Comparison of ENCODE assay signal across 9 mouse cellular contexts in genomic region chr9:32503995-32504451, GRCm38 (mm10). TPM values are rescaled to one million over a fixed set of nuclear protein-coding genes. Genes with fewer than 3 reads are reported as not detected.
A peak's percentile ranks its signal among the peaks of the same experiment; 100 is the strongest.
DNase-seq lines count a peak whose midpoint lies in the region; TF ChIP-seq lines count a peak whose summit lies in the region.
"Had no signal": no experiment of that assay in that cellular context is flagged by ENCODE, and none has a peak within 500 bp of the region (broad histone marks: within the 10 kb centered on the region; RNA-seq: fewer than 3 reads in every experiment).

No protein-coding gene starts in this region.

- TF ChIP-seq POLR2A in thymus, adult 2 months (IDR thresholded peaks at IDR 0.05; ENCODE audit: control insufficient read depth, extremely low read depth, insufficient read depth, low read length, poor library complexity): no peak

- no peak overlapping the region for H3K4me3 ChIP-seq in thymus, adult 2 months (ENCODE audit: control insufficient read depth, insufficient read depth, low read length)

- peaks cover 81% of the 10 kb centered on the region for H3K4me1 ChIP-seq in thymus, adult 2 months (replicated peaks; ENCODE audit: control insufficient read depth, insufficient read depth, low read length)

- DNase-seq in embryo, embryonic 10.5 days (ENCODE audit: low spot score): peak; percentile 31
- DNase-seq in embryo, embryonic 9.5 days (ENCODE audit: extremely low spot score): no peak
- no peak for DNase-seq in thymus, adult 2 months
- no peak for DNase-seq in thymus, postnatal 10 days (ENCODE audit: low spot score in 2 of 2)
- peak; percentile 57 for DNase-seq in kidney, postnatal 10 days
- no peak for DNase-seq in right cerebral cortex, postnatal 4 days
- no peak for DNase-seq in right cerebral cortex, postnatal 14 days
- no peak for DNase-seq in ovary, postnatal 36 days (ENCODE audit: low spot score)

- H3K36me3 ChIP-seq in thymus, adult 2 months (ENCODE audit: control insufficient read depth, insufficient read depth, low read length): no peaks in the 10 kb centered on the region

- peak overlapping the region; percentile 69 for H3K27ac ChIP-seq in thymus, adult 2 months (ENCODE audit: control insufficient read depth, insufficient read depth, low read length)

- no peaks in the 10 kb centered on the region for H3K27me3 ChIP-seq in thymus, adult 2 months (ENCODE audit: control insufficient read depth, insufficient read depth, low read length)

- no peak for TF ChIP-seq CTCF in thymus, adult 2 months (IDR thresholded peaks at IDR 0.05; ENCODE audit: borderline replicate concordance, control insufficient read depth, extremely low read depth, insufficient read depth, low read length, poor library complexity)

- WGBS in thymus, adult 2 months: 28% methylated on average over 11 of the region's 11 CpGs

RNA-seq across cellular contexts. Expression of gene Fli1, which starts 38.6 kb away (rescaled TPM):
- polyA plus RNA-seq in thymus, adult 2 months (2012; rRNA removed): 28.5 and 33.9 TPM in 2 replicates
- polyA plus RNA-seq: C2C12 had no signal

Comparison
In these comparisons a context has a peak if more than half of its experiments do, and no peak if none do; other contexts are left out.
1. DNase-seq: peak in embryo, embryonic 10.5 days (single experiment) and kidney, postnatal 10 days (single experiment); none in embryo, embryonic 9.5 days (single experiment), thymus, adult 2 months (single experiment), thymus, postnatal 10 days (0 of 2), right cerebral cortex, postnatal 4 days (single experiment), right cerebral cortex, postnatal 14 days (single experiment) and ovary, postnatal 36 days (single experiment).